Mouse (Mus musculus) embryonic fibroblast, embryonic 13.5 days (primary cell): ENCODE data around the gene Ccdc33.

Source experiments
- CTCF ChIP-seq: IDR thresholded peaks from 2 replicates; pipeline ENCODE4 v1.5.1; 2011; ENCODE audit warnings: mild to moderate bottlenecking, control low read depth, low read length, moderate library complexity, borderline replicate concordance; ENCODE audit not compliant: insufficient read depth
- POLR2A ChIP-seq: IDR thresholded peaks from 2 replicates; pipeline ENCODE4 v1.6.1; 2011; ENCODE audit warnings: low read depth, mild to moderate bottlenecking, control low read depth, low read length, moderate library complexity

DNA sequence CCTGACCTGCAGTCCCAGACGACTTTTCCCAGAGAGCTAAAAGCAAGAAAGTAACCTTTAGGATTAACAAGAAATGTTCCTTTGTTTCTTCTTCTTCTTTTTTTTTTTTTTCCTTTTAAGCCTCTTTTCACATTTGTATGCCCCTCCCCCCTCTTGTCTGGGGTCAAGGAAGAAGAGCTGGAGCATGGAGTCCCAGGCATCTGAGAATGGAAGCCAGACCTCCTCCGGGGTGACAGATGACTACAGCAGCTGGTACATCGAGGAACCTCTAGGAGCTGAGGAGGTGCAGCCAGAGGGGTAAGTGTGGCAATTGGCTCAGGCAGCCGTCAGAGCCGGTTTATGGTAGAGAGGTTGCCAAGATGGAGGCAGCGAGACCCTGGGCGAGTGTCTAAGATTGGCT lies 16.3 kb upstream of the Ccdc33 start:
- TF ChIP-seq CTCF (no peak), POLR2A (no peak)
